Mouse (Mus musculus): ENCODE measurements around the gene Pofut2.

DNA sequence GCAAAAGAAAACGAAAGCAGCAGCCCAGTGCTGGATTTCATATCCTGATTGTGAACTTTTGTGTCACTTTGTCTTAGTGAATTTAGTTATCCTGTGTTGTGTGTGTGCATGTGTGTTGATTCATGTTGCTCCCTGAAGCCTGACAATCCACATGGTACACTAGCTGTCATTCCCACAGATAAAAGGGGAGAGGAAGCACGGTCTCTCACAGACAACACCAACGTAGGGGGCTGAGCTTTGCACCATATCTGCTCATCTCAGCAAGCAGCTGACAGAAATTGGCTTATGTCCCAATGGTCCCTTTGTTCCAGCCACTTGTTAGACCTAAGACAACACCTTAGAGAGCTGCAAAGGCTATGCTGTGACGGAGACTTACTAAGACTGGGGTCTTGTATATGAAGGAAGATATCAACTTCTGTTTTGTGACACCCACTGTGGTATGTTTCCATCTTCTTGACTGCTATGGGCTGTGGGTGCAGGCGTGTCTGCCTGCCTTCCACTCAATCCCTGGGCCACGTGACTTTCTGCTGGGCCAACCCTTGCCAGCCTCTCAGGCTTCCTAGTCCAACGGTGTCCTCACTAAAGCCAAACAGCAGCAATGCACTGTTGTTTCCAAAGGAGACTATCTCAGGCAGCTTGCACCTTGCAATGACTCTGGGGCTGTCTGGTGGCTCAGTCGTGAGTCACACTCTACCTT, 41.4 kb downstream of the Pofut2 start:
- TF ChIP-seq CTCF (IDR thresholded peaks at IDR 0.05; ENCODE audit: control insufficient read depth, insufficient read depth, low read length) (no peak), POLR2A (IDR thresholded peaks at IDR 0.05; ENCODE audit: borderline replicate concordance, control insufficient read depth, low read depth, low read length) (no peak)

Data from bone marrow, adult 2 months (tissue).